Mouse (Mus musculus) brain, embryonic 18.5 days (tissue): ENCODE measurements at regions not wholly inside any gene's neighbourhood (a gene's known extent, or its start where the extent isn't known, plus 50 kb on each side); places are given as distances from the start of the nearest gene placed in this dataset.

ENCODE experiments used
- DNase-seq: peaks from one replicate; pipeline ENCODE4 v3.0.0-alpha.2; 2012; ENCODE audit warnings: low read depth, low spot score

DNA sequence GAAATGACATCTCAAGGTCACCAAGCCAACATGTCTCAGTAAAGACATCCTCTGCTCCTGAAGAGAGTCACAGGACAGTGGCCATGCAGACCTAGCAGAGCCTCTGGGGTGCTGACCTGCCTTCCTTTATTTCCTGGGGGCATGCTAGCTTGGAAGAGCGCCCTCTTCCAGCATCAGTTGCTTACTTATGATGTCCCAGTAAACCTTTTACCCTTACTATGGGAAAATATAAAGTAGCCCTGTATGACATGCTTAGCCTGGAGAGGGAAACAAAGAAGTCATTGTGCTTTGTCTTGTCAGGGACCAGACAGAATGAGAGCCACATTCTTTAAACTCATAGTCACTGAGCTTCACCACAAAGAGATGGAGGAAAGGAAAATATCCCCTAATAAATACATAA lies 82.9 kb downstream of the Postn start:
- no peak for DNase-seq

DNA sequence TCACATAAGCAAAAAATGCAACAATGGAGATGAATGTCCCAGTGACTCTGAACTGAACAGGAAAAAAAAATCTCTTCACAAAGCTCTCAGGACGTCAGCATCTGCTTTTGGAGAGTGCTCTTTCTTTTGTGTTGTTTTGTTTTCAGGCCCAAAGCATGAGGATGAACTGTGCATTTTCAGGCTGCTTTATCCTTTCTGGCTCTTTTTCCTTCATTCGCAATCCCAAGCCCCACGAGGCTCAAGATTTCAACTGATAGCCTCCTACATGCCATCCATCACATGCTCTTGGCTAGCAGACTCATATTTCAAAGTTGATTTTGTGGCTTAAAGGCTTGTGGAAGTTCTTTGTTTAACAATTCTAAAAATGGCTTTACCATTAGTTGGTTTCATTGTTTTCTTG lies 86.0 kb downstream of the Postn start:
- no peak for DNase-seq

DNA sequence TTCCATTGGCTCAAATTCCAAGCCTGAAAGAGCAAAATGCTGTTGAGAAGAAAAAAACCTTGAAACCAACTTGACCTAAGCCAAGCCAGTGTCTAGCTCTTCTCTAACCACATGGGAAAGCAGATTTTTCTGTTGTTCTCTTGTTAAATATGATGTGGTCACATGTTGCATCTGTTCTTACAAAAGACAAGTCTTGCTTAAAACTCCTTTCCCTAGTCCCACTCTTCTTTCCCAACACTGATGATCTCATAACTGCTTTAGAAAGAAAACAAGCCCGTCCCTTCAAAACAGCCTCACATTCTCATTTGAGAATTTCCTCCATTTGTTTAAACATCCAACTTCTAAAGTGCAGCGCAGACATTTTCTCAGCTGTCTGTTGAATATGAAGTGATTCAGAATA lies 96.5 kb downstream of the Postn start:
- no peak for DNase-seq

DNA sequence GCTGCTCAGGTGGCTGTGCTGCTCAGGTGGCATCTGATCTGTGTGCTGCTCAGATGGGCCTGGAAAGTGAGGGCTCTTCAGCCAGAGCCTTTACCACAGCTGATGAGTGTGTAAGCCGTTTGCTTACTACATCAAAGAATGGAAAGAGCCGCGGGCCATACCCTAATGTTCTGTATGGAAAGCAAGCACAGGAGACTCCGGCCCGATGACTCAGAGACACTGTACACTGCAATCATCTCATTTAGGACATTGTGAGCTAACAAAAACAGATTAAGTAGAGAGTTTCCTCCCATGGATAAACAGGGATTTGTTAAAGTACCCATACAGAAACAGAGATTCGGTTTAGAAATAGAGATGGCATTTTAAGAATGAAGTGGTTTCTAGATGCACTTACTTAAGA lies 100.5 kb downstream of the Postn start:
- DNase-seq: no peak

DNA sequence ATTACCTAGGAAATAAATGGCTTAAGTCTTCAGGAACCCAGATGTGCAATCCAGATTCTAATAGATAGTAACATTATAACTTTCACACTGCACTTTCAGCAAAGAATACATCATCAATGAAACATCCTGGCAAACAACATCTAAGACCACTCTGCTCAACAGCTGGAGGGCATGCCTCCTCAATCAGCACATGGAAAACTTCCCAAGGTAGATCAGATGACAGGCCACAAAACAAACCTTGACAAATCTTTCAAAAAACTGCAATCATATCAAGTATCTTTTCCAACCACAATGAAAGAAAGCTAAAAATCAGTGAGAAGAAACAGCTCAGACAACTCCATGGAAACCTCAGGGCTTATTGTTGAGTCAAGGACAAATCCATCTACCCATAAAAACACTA lies 105.2 kb downstream of the Postn start:
- DNase-seq: no peak

DNA sequence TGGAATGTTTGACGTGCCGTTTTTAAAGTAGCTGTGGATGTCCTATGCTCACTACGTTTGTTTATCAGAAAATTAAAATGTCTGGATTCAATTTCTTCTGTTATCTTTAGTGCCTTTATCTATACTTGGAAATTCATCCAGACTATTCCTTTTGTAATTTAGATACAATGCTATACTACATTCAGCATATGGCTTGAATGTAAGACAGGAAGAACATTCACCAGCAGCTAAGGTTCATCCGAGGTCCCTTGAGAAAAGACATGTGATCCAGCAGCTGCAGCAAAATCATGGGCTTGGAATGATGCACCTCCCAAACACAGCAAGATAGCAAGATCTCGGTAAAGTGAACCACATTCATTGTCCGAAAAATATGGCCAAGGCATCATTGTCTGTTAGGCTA lies 113.3 kb downstream of the Postn start:
- DNase-seq: no peak

DNA sequence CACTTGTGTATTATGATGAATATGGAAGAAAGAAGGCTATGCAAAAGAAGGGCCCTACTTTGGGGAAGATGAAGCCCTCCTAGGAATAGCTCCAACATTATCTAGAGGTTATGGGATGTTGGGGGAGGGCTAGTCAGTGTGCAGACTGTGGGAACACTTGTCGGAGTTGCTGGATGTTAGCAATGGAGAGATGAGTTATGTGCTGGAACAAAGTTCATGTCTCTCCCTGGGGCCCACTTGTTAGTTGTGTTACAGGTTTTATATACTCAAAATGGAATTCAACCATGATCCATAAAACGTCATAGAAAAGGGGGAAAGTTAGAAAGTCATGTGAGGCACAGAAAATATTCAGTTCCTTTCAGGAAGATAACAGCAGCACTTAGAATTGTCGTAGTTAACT lies 115.0 kb downstream of the Postn start:
- no peak for DNase-seq

DNA sequence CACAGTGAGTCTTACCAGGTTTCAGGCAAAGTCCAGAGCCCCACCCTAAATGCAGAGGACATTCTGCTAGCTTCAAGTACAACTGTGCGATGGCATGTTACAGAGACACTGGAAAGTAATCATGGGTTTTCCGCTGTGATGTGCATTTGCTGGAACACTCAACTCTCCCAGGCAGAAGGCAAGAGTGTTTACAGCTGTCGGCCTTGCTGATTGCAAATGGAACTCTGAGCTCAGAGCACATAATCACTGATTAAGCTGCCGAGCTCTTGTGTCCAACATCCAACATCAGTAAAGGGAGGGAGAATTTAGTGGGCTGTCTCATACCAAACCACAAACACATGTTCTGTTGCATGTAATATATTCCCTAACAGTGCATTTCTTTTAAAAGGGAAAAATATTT lies 117.1 kb downstream of the Postn start:
- no peak for DNase-seq

DNA sequence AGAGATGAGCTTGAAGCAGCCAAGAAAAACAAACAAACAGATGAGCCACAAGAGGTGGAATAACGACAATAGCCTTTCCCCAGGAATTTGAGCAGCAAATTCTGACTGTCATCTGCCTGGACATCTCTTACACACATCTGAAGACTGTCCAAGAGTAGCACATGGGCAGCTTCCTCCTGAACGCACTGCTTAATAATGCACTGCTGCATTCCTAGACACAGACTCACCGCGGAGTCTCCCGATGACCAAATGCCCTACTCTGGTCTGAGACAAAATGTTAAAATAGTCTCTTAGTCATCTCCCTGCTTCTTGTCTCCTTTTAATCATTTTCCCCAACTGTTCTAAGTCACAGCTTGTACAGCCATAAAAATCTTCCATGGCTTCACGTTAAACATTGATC lies 119.3 kb downstream of the Postn start:
- DNase-seq: no peak

GRCm38 (mm10) chr3:54487346-54487745 lies 126.4 kb downstream of the Postn start:
- DNase-seq: no peak

DNA sequence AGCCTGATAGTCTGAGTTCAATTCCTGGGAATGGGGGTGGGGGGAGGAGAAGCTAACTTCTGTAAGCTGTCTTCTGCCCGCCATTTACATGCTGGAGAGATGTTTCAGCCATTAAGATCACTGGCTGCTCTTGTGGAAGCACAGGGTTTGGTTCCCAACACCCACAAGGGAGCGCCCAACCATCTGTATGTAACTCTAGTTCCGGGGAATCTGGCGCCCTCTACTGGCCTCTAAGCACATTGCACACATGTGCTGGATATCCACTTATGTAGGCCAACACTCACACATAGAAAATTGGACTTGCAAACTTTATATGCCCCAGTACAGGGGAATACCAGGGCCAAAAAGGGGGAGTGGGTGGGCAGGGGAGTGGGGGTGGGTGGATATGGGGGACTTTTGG lies 126.9 kb downstream of the Postn start:
- DNase-seq: no peak

GRCm38 (mm10) chr3:54490249-54490900 lies 129.5 kb downstream of the Postn start:
- no peak for DNase-seq

GRCm38 (mm10) chr3:54493567-54493966 lies 132.7 kb downstream of the Postn start:
- no peak for DNase-seq

DNA sequence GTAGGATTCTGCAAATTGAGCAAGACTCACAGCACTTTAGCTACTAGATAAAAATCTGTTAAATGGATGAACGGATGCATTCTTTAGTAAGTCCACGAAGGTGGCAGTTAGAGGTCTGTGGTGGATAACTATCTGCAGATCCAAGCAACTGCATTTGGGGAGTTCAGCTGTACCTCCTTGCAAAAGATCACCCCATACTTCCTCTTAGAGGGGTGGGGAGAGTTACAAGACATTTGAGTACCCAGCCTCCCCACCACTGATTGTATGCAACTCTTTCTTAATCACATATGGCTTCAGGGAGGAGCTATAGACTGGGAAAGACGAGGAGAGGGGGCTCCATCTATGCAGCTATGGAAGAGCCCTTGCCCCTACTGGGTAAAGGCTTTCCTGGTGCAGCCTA lies 144.1 kb downstream of the Postn start:
- DNase-seq: no peak

- no peak for DNase-seq
These were observed 146.7 kb downstream of the Postn start for GRCm38 (mm10) chr3:54507575-54507974.

GRCm38 (mm10) chr3:54508906-54509305 lies 148.0 kb downstream of the Postn start:
- DNase-seq: no peak

DNA sequence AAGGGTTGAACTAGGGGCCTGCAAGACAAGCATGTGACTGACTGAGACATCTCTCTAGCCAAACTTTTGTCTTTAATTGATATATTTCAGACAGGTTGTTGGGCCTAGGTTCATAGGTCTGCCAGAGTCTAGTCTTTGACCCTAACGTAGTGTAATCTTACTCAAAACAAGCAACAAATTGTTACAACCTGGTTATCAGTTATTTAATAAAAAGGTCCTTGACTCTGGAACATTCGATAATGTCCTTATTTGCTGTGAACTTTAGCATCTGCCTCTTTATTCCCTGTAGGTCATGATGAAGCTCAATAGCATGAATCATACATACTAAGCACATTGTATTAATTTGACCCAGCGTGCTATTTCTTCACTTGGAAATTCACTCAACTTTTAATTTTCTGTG lies 156.3 kb downstream of the Postn start:
- DNase-seq: no peak

- no peak for DNase-seq
These were observed 161.8 kb downstream of the Postn start for GRCm38 (mm10) chr3:54522716-54523115.

DNA sequence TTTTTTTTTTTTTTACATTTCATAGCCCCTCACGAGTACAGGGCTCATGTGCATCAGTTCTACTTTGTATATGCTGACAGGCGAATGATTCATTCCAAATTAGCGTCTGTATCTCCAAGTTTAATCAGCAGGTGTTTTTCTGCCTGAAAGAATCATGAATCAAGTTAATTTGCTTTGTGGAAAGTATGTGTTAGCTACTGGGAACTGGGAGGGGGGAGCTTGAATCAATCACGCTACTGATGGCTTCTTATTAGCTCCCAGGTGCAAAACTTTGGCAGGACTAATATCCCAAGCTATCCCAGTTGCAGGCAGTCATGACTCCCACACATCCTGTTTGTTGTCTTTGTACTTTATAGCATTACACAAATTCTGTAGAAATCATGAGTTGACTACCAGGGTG lies 165.7 kb downstream of the Postn start:
- no peak for DNase-seq

DNA sequence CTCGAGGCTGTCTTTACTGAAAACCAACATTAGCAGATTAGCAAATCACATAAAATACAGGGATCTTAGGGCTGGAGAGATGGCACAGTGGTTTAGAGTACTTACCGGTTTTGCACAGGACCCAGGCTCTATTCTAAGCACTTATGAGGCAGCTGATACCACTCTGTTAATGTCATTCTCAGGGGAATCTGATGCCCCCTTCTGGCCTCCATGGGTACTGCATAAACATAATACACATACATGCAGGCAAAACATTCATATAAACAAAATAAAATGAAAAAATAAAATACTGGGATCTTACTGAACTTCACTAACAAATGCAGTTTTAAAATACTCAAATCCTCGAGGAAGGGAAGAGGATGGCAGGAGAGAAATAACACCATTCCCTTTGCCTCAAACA lies 164.3 kb upstream of the Supt20 start:
- no peak for DNase-seq

DNA sequence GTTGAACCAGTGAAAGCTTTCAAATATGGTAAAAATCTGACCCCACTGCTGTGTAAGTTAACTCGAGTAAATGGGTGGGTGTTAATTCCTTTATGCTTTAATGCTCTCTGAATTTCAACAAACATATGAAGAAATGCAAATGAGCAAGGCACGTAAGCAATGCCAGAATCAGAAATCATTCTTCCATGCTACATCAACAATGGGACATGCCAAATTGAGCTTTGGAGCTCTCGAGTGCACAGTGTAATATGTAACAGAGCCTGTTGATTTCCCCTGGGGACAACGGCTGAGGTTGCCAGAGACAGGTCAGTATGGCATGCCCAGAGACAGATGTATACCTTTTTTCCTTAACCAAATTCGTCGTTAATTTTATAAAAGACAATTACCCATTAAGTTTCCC lies 162.4 kb upstream of the Supt20 start:
- no peak for DNase-seq

GRCm38 (mm10) chr3:54535361-54535760 lies 157.2 kb upstream of the Supt20 start:
- DNase-seq: no peak

GRCm38 (mm10) chr3:54538055-54538454 lies 154.6 kb upstream of the Supt20 start:
- DNase-seq: no peak

GRCm38 (mm10) chr3:54540540-54541080 lies 152.0 kb upstream of the Supt20 start:
- no peak for DNase-seq
